Mouse (Mus musculus): ENCODE measurements around the gene 1110004F10Rik.

DNA sequence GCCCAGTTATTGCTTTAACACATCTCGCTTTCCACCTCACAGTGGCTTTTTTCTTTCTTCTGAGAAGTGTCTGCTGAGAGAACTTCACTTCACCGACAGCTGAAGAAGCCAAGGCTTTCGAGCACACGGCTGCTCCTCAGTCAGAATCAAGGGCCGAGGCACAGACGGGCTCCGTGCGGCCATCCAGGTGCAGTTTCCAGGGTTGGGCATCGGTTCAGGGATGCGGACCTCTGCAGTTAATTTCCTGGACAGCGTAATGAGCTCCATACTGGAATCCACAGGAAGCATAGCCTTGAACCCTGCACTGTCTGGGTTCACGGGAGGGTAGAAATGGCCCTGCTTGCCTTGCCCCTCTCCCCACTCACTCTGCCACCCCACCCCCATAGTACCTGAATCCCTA lies 84.9 kb downstream of the 1110004F10Rik start:
- TF ChIP-seq CTCF (IDR thresholded peaks at IDR 0.05; ENCODE audit: extremely low read depth, insufficient read length, insufficient replicate concordance, low read depth, low read length) (no peak), POLR2A (IDR thresholded peaks at IDR 0.05; ENCODE audit: low read depth, low read length) (no peak)
